Mouse (Mus musculus): ENCODE measurements around the gene Susd6. TPM values are rescaled to one million over a fixed set of nuclear protein-coding genes. Genes with fewer than 3 reads are reported as not detected.

The Susd6 gene
- total RNA-seq, 4 experiments from 2014 or later: 34.7 to 38.2 (median 35.5) TPM

- DNase-seq (ENCODE audit: low spot score in 2 of 2): no peak
Observed at GRCm38 (mm10) chr12:80924205-80924604, 133.9 kb downstream of the Susd6 start.

GRCm38 (mm10) chr12:80925919-80926318, 135.6 kb downstream of the Susd6 start:
- DNase-seq (ENCODE audit: low spot score in 2 of 2): no peak

GRCm38 (mm10) chr12:80926550-80926949, 136.2 kb downstream of the Susd6 start:
- no peak for DNase-seq (ENCODE audit: low spot score in 2 of 2)

- DNase-seq (ENCODE audit: low spot score in 2 of 2): no peak
Observed at GRCm38 (mm10) chr12:80927518-80927917, 137.2 kb downstream of the Susd6 start.

GRCm38 (mm10) chr12:80928881-80929280, 138.6 kb downstream of the Susd6 start:
- no peak for DNase-seq (ENCODE audit: low spot score in 2 of 2)

GRCm38 (mm10) chr12:80930141-80930540, 139.8 kb downstream of the Susd6 start:
- no peak for DNase-seq (ENCODE audit: low spot score in 2 of 2)

Other genes starting within 250 kb of the Susd6 start
- 10 to 100 TPM; 34.7 to 40.3 (median 37.8) TPM for gene Slc39a9, start 146.6 kb upstream of the Susd6 start, total RNA-seq (2022)
- gene Erh, start 146.2 kb upstream of the Susd6 start, total RNA-seq (2022): 10 to 100 TPM; 24.8 to 52.7 (median 38.4) TPM
- gene Plekhd1, start 97.9 kb upstream of the Susd6 start, total RNA-seq (2022): 1 to 10 TPM; 3.6 to 7.8 (median 5.6) TPM
- gene Ccdc177, start 29.8 kb upstream of the Susd6 start, total RNA-seq (2022): 10 to 100 TPM; 12.9 to 14.9 (median 13.8) TPM
- 100 to 1,000 TPM; 286 to 385 (median 329) TPM for gene Srsf5, start 155.0 kb downstream of the Susd6 start, total RNA-seq (2022)
- not detected for gene Slc10a1, start 178.2 kb downstream of the Susd6 start, total RNA-seq (2022)
- 10 to 100 TPM in 2 of 4 experiments, 1 to 10 TPM in 2; 7.4 to 12.4 (median 10.1) TPM for gene Smoc1, start 236.3 kb downstream of the Susd6 start, total RNA-seq (2022)

Data from left cerebral cortex, adult 8-10 months (tissue).